Mouse (Mus musculus): ENCODE results near the gene Faah.

DNA sequence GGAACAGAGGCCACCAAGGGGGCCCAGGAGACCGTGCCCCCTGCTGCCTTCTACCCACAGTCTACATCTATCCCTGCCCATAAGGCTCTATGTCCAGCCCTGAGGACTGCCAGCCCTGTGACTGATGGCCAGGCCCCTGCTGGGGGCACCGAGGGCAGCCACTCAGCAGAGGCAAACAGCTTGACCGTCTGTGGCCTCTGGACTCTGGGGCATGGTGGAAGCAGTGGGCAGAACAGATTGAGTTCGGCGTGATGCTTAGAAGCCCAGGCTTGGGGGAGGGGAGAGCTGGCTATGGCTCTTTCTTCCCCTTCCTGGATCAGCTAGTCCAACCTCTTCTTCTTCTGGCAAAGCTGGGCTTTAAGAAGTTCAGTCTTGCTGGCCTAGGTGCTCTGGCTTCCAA is 64.2 kb downstream of the Faah start:
- TF ChIP-seq CTCF (IDR thresholded peaks at IDR 0.05; ENCODE audit: control insufficient read depth, insufficient read depth, insufficient replicate concordance, low read depth, low read length) = no peak
- no peak for TF ChIP-seq POLR2A (IDR thresholded peaks at IDR 0.05; ENCODE audit: control insufficient read depth, low read depth, low read length)

Data from testis, adult 2 months (tissue).